Mouse (Mus musculus) erythroblast, embryonic 14.5 days (primary cell): ENCODE measurements around the gene Tent5c.

Experiments used
- GATA1 ChIP-seq: IDR thresholded peaks from 2 replicates; pipeline ENCODE4 v1.6.1; 2012; ENCODE audit warnings: low read length, inconsistent platforms, mixed read lengths
- TAL1 ChIP-seq: IDR thresholded peaks from 3 replicates; pipeline ENCODE4 v1.6.1; 2012; ENCODE audit warnings: low read length, inconsistent platforms, mixed read lengths

DNA sequence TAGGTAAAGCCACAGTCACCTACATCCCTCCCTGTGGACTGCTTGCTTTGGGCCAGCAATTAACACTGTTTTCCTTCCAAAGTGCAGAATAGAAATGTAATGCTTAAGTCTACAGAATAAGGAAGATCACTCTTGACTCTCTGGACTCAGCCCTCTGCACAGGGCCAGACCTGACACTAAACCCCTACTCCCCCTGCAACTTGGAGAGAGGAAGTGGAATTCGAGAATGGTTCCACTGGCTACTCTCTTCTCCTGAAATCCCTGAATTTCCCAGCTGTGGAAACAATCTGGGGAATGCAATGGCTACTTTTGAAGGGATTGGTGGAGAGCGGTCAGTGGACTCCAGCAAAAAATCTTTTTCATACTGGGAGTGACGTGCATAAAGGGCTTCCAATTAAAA, 18.2 kb downstream of the Tent5c start:
- TF ChIP-seq GATA1 (no peak), TAL1 (no peak)
